Mouse (Mus musculus) duodenum, adult 2 months (tissue): ENCODE results near the gene Antxrl. TPM values are rescaled to one million over a fixed set of nuclear protein-coding genes. Genes with fewer than 3 reads are reported as not detected.

ENCODE experiments used
- polyA plus RNA-seq: library from polyadenylated mRNA; depleted of rRNA; stranded (reverse); fragments of >200 nt; gene quantifications from 2 replicates; pipeline ENCODE4 v1.2.3, GENCODE M21; 2012; ENCODE audit warnings: low replicate concordance; rRNA removed

The Antxrl gene
- not detected in 2 replicates for polyA plus RNA-seq

DNA sequence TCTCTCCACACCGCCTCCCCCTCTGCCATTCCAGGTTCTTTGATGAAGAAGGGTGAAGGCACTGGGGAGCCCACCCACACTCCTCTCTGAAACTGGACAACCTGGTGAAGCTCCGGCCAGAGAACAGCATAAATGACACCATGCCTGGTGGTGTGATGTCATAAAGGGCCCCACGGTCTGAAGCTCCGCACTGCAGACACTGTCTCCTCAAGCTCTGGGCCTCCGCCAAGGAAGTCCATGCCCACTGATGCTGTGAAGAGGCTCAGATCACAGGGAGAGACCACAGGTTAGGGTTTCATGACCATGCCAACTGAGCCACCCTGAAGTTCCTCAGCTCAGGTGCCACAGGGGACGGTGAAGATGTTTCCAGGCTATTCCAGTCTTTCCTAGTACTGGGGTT is at the start of gene Antxrl:
Gene Antxrl, plus strand, starts transcription at position 192 of the 400 bp plus-strand sequence.

DNA sequence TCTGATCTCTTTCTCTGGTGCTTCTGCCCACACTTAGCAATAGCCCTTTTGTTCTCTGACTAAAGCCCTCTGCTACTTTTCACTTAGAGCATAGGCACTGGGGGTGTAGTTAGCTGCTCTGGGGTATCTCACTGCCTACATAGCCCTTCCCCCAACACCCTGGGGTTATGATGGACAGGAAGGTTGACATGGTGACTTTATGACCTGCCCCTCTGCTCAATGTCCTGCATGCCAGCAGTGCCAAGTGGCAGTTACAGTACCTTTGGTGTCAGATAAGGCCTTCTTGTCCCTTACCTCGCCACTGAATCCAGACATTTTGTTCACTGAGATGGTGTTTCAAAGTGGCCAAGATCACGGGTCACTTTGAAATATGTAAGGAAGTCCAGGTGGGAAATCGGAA is 37.4 kb upstream of the Antxrl start, which contains the start of gene Gm30083:
Gene Gm30083, minus strand, starts transcription at position 120 of the 400 bp plus-strand sequence.

GRCm38 (mm10) chr14:34016381-34016780 is 36.1 kb upstream of the Antxrl start, which contains the start of gene Gm5460:
Gene Gm5460 (plus strand): TSS chr14:34016758.

DNA sequence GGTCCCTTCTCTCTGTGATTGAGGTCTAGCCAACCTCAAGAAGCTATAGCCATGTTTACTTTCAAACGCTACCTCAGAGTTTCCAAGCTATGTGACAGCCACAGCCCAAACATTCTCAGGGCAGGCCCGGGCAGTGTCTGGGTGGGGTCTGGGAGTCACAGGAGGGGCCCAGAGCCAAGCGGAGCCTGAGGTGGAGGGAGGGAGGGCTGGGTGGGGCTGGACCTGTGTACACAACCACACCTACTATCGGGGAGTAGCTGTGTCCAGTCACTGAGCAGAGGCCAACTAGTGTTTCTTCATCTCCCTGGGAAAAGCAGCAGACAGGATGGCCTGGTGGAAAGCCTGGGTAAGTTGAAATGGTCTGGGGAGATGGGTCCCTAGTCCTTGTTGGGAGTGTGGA is 33.2 kb downstream of the Antxrl start, which contains the start of gene Anxa8:
Gene Anxa8, plus strand, starts transcription at position 251 of the 400 bp plus-strand sequence.

GRCm38 (mm10) chr14:34102601-34103000 is 50.1 kb downstream of the Antxrl start, which contains the start of gene A630023A22Rik:
Gene A630023A22Rik (minus strand): TSS chr14:34102754.

Other genes starting within 250 kb of the Antxrl start
- 3.0 and 3.3 TPM in 2 replicates for gene Gdf10, start 129.1 kb upstream of the Antxrl start, polyA plus RNA-seq
- gene Gdf2, start 111.7 kb upstream of the Antxrl start, polyA plus RNA-seq: not detected in 2 replicates
- gene Rbp3, start 98.7 kb upstream of the Antxrl start, polyA plus RNA-seq: 0.02 TPM in 1 of 2 replicates, not detected in the other
- gene Zfp488, start 73.9 kb upstream of the Antxrl start, polyA plus RNA-seq: not detected in 2 replicates
- not detected in 2 replicates for gene Gm30083, start 37.5 kb upstream of the Antxrl start, polyA plus RNA-seq
- gene Gm5460, start 35.9 kb upstream of the Antxrl start, polyA plus RNA-seq: not detected in 2 replicates
- 0.39 and 0.54 TPM in 2 replicates for gene Anxa8, start 33.3 kb downstream of the Antxrl start, polyA plus RNA-seq
- gene A630023A22Rik, start 50.0 kb downstream of the Antxrl start, polyA plus RNA-seq: not detected in 2 replicates
- 0.02 and 0.47 TPM in 2 replicates for gene Npy4r, start 99.8 kb downstream of the Antxrl start, polyA plus RNA-seq
- 0.01 and 0.02 TPM in 2 replicates for gene Gprin2, start 148.9 kb downstream of the Antxrl start, polyA plus RNA-seq
- gene Syt15, start 166.9 kb downstream of the Antxrl start, polyA plus RNA-seq: 1.2 and 1.5 TPM in 2 replicates